Mouse (Mus musculus): Measurements from ENCODE around the gene Stk24. TPM values are rescaled to one million over a fixed set of nuclear protein-coding genes. Genes with fewer than 3 reads are reported as not detected.

Gene Stk24
- polyA plus RNA-seq, 1 experiment from 2014 or later, result 26.1 TPM

- Histone ChIP-seq H3K27me3 (no peaks in the 10 kb centered on the region), H3K4me3 (no peak overlapping the region), H3K4me2 (no peak overlapping the region), H3K4me1 (peaks cover 2% of the 10 kb centered on the region), H3K9me3 (replicated peaks) (0 out of 2 replicates have a peak, but pooled peaks cover 4% of the 10 kb centered on the region), H3K36me3 (ENCODE audit: poor library complexity, severe bottlenecking) (peaks cover 6% of the 10 kb centered on the region; the same call in 1 of the 2 replicates), H3K27ac (no peak overlapping the region; the same call in 1 of the 2 replicates), H3K9ac (no peak overlapping the region)
- WGBS, result 96% methylated on average over 5 of the region's 5 CpGs
- ATAC-seq, result no peak
Measured at GRCm38 (mm10) chr14:121322150-121322549, 57.7 kb downstream of the Stk24 start.

- ATAC-seq, result no peak
- Histone ChIP-seq H3K4me1 (peaks cover 30% of the 10 kb centered on the region), H3K4me2 (no peak overlapping the region), H3K4me3 (no peak overlapping the region), H3K36me3 (ENCODE audit: poor library complexity, severe bottlenecking) (peaks cover 6% of the 10 kb centered on the region; the same call in 1 of the 2 replicates), H3K9ac (no peak overlapping the region), H3K9me3 (replicated peaks) (0 out of 2 replicates have a peak, but pooled peaks cover 4% of the 10 kb centered on the region), H3K27me3 (no peaks in the 10 kb centered on the region), H3K27ac (no peak overlapping the region)
- 88% methylated on average over 5 of the region's 5 CpGs for WGBS
Measured at GRCm38 (mm10) chr14:121318382-121318781, 61.4 kb downstream of the Stk24 start.

GRCm38 (mm10) chr14:121317312-121317671 lies 62.5 kb downstream of the Stk24 start:
- peak overlapping the region; percentile 19; the same call in 1 of the 2 replicates for H3K27ac ChIP-seq
- no peaks in the 10 kb centered on the region for H3K27me3 ChIP-seq
- H3K9me3 ChIP-seq (replicated peaks), result 0 out of 2 replicates have a peak, but pooled peaks cover 4% of the 10 kb centered on the region
- H3K36me3 ChIP-seq (ENCODE audit: poor library complexity, severe bottlenecking), result peaks cover 6% of the 10 kb centered on the region; the same call in 1 of the 2 replicates
- H3K4me1 ChIP-seq, result peaks cover 30% of the 10 kb centered on the region
- no peak overlapping the region for H3K4me3 ChIP-seq
- no peak overlapping the region for H3K4me2 ChIP-seq
- 82% methylated on average over 3 of the region's 3 CpGs for WGBS
- H3K9ac ChIP-seq, result no peak overlapping the region
- no peak for ATAC-seq

GRCm38 (mm10) chr14:121316631-121317311 lies 63.0 kb downstream of the Stk24 start:
- H3K4me1 ChIP-seq, result peaks cover 30% of the 10 kb centered on the region
- 68% methylated on average over 13 of the region's 13 CpGs for WGBS
- no peak overlapping the region for H3K9ac ChIP-seq
- H3K27me3 ChIP-seq, result no peaks in the 10 kb centered on the region
- peak overlapping the region; percentile 19; the same call in 1 of the 2 replicates for H3K27ac ChIP-seq
- 0 out of 2 replicates have a peak, but pooled peaks cover 4% of the 10 kb centered on the region for H3K9me3 ChIP-seq (replicated peaks)
- H3K36me3 ChIP-seq (ENCODE audit: poor library complexity, severe bottlenecking), result peaks cover 4% of the 10 kb centered on the region; the same call in 1 of the 2 replicates
- no peak for ATAC-seq
- H3K4me3 ChIP-seq, result no peak overlapping the region
- no peak overlapping the region for H3K4me2 ChIP-seq

- no peaks in the 10 kb centered on the region for H3K27me3 ChIP-seq
- H3K9me3 ChIP-seq (replicated peaks), result 0 out of 2 replicates have a peak, but pooled peaks cover 3% of the 10 kb centered on the region
- H3K4me2 ChIP-seq, result no peak overlapping the region
- H3K36me3 ChIP-seq (ENCODE audit: poor library complexity, severe bottlenecking), result no peaks in the 10 kb centered on the region
- peak overlapping the region; percentile 19; the same call in 1 of the 2 replicates for H3K27ac ChIP-seq
- 55% methylated on average over 5 of the region's 5 CpGs for WGBS
- H3K4me3 ChIP-seq, result no peak overlapping the region
- H3K9ac ChIP-seq, result no peak overlapping the region
- ATAC-seq, result no peak; the same call in 1 of the 2 replicates
- H3K4me1 ChIP-seq, result peaks cover 30% of the 10 kb centered on the region
Measured at GRCm38 (mm10) chr14:121316136-121316535, 63.7 kb downstream of the Stk24 start.

GRCm38 (mm10) chr14:121314934-121315333 lies 64.9 kb downstream of the Stk24 start:
- H3K4me3 ChIP-seq, result no peak overlapping the region
- no peak; the same call in 1 of the 2 replicates for ATAC-seq
- H3K4me2 ChIP-seq, result no peak overlapping the region
- H3K4me1 ChIP-seq, result peaks cover 30% of the 10 kb centered on the region
- WGBS, result 78% methylated on average over 3 of the region's 3 CpGs
- no peaks in the 10 kb centered on the region for H3K27me3 ChIP-seq
- H3K27ac ChIP-seq, result no peak overlapping the region
- H3K9me3 ChIP-seq (replicated peaks), result no peaks in the 10 kb centered on the region
- no peaks in the 10 kb centered on the region for H3K36me3 ChIP-seq (ENCODE audit: poor library complexity, severe bottlenecking)
- no peak overlapping the region for H3K9ac ChIP-seq

GRCm38 (mm10) chr14:121313283-121313682 lies 66.5 kb downstream of the Stk24 start:
- 96% methylated on average over 10 of the region's 10 CpGs for WGBS
- Histone ChIP-seq H3K4me2 (no peak overlapping the region), H3K27me3 (no peaks in the 10 kb centered on the region), H3K27ac (no peak overlapping the region), H3K4me1 (peaks cover 30% of the 10 kb centered on the region), H3K4me3 (no peak overlapping the region), H3K9ac (no peak overlapping the region), H3K9me3 (replicated peaks) (no peaks in the 10 kb centered on the region), H3K36me3 (ENCODE audit: poor library complexity, severe bottlenecking) (no peaks in the 10 kb centered on the region)
- no peak for ATAC-seq

GRCm38 (mm10) chr14:121311083-121311482 lies 68.7 kb downstream of the Stk24 start:
- WGBS, result 89% methylated on average over 2 of the region's 2 CpGs
- peaks cover 18% of the 10 kb centered on the region for H3K4me1 ChIP-seq

GRCm38 (mm10) chr14:121310325-121311080 lies 69.3 kb downstream of the Stk24 start:
- no peak overlapping the region for H3K9ac ChIP-seq
- H3K9me3 ChIP-seq (replicated peaks), result no peaks in the 10 kb centered on the region
- no peak overlapping the region for H3K27ac ChIP-seq
- H3K36me3 ChIP-seq (ENCODE audit: poor library complexity, severe bottlenecking), result no peaks in the 10 kb centered on the region
- WGBS, result 89% methylated on average over 6 of the region's 6 CpGs
- no peak overlapping the region for H3K4me3 ChIP-seq
- ATAC-seq, result no peak
- no peak overlapping the region for H3K4me2 ChIP-seq
- peaks cover 12% of the 10 kb centered on the region for H3K4me1 ChIP-seq
- H3K27me3 ChIP-seq, result no peaks in the 10 kb centered on the region

More at GRCm38 (mm10) chr14:121311083-121311482, 68.7 kb downstream of the Stk24 start:
- Histone ChIP-seq H3K27me3 (no peaks in the 10 kb centered on the region), H3K4me3 (no peak overlapping the region), H3K9ac (no peak overlapping the region), H3K9me3 (replicated peaks) (no peaks in the 10 kb centered on the region), H3K36me3 (ENCODE audit: poor library complexity, severe bottlenecking) (no peaks in the 10 kb centered on the region), H3K4me2 (no peak overlapping the region), H3K27ac (no peak overlapping the region)
- ATAC-seq, result no peak

GRCm38 (mm10) chr14:121309909-121310308 lies 69.9 kb downstream of the Stk24 start:
- ATAC-seq, result no peak
- no peak overlapping the region for H3K9ac ChIP-seq
- no peaks in the 10 kb centered on the region for H3K9me3 ChIP-seq (replicated peaks)
- no peaks in the 10 kb centered on the region for H3K27me3 ChIP-seq
- WGBS, result 79% methylated on average over 3 of the region's 3 CpGs
- H3K4me2 ChIP-seq, result no peak overlapping the region
- H3K4me1 ChIP-seq, result peaks cover 6% of the 10 kb centered on the region
- H3K4me3 ChIP-seq, result no peak overlapping the region
- no peak overlapping the region for H3K27ac ChIP-seq
- no peaks in the 10 kb centered on the region for H3K36me3 ChIP-seq (ENCODE audit: poor library complexity, severe bottlenecking)

GRCm38 (mm10) chr14:121305316-121306064 lies 74.3 kb downstream of the Stk24 start:
- H3K9ac ChIP-seq, result no peak overlapping the region
- no peak overlapping the region for H3K4me2 ChIP-seq
- no peak overlapping the region for H3K4me3 ChIP-seq
- no peaks in the 10 kb centered on the region for H3K27me3 ChIP-seq
- WGBS, result 53% methylated on average over 8 of the region's 8 CpGs
- H3K4me1 ChIP-seq, result no peaks in the 10 kb centered on the region
- no peaks in the 10 kb centered on the region for H3K9me3 ChIP-seq (replicated peaks)
- peaks cover 17% of the 10 kb centered on the region for H3K36me3 ChIP-seq (ENCODE audit: poor library complexity, severe bottlenecking)
- no peak overlapping the region for H3K27ac ChIP-seq
- ATAC-seq, result no peak

Measured in forebrain, embryonic 13.5 days (tissue).